Mouse (Mus musculus): ENCODE measurements at regions not wholly inside any gene's neighbourhood (a gene's known extent, or its start where the extent isn't known, plus 50 kb on each side); places are given as distances from the start of the nearest gene placed in this dataset.
A peak's percentile ranks its signal among the peaks of the same experiment; 100 is the strongest.

GRCm38 (mm10) chr6:94773604-94774486 lies 73.9 kb upstream of the Lrig1 start:
- DNase-seq (ENCODE audit: inconsistent age in 2 of 2, low spot score in 1 of 2) = peak in 1 of 2 experiments; percentile 28

- DNase-seq (ENCODE audit: inconsistent age in 2 of 2, low spot score in 1 of 2) = no peak
These were observed 73.1 kb upstream of the Lrig1 start for GRCm38 (mm10) chr6:94772868-94773603.

- no peak for DNase-seq (ENCODE audit: inconsistent age in 2 of 2, low spot score in 1 of 2)
These were observed 72.4 kb upstream of the Lrig1 start for GRCm38 (mm10) chr6:94772391-94772790.

- no peak for DNase-seq (ENCODE audit: inconsistent age in 2 of 2, low spot score in 1 of 2)
These were observed 68.3 kb upstream of the Lrig1 start for GRCm38 (mm10) chr6:94768230-94768629.

GRCm38 (mm10) chr6:94765724-94766123 lies 65.8 kb upstream of the Lrig1 start:
- no peak for DNase-seq (ENCODE audit: inconsistent age in 2 of 2, low spot score in 1 of 2)

GRCm38 (mm10) chr6:94761341-94761740 lies 61.4 kb upstream of the Lrig1 start:
- DNase-seq (ENCODE audit: inconsistent age in 2 of 2, low spot score in 1 of 2) = no peak

GRCm38 (mm10) chr6:94760629-94761111 lies 60.7 kb upstream of the Lrig1 start:
- no peak for DNase-seq (ENCODE audit: inconsistent age in 2 of 2, low spot score in 1 of 2)

GRCm38 (mm10) chr6:94759649-94760048 lies 59.7 kb upstream of the Lrig1 start:
- DNase-seq (ENCODE audit: inconsistent age in 2 of 2, low spot score in 1 of 2) = no peak

GRCm38 (mm10) chr6:94756006-94756405 lies 56.0 kb upstream of the Lrig1 start:
- DNase-seq (ENCODE audit: inconsistent age in 2 of 2, low spot score in 1 of 2) = no peak

GRCm38 (mm10) chr6:94755297-94755831 lies 55.4 kb upstream of the Lrig1 start:
- DNase-seq (ENCODE audit: inconsistent age in 2 of 2, low spot score in 1 of 2) = no peak

- no peak for DNase-seq (ENCODE audit: inconsistent age in 2 of 2, low spot score in 1 of 2)
These were observed 54.6 kb upstream of the Lrig1 start for GRCm38 (mm10) chr6:94754522-94754921.

GRCm38 (mm10) chr6:94751101-94751440 lies 51.1 kb upstream of the Lrig1 start:
- DNase-seq (ENCODE audit: inconsistent age in 2 of 2, low spot score in 1 of 2) = no peak

- no peak for DNase-seq (ENCODE audit: inconsistent age in 2 of 2, low spot score in 1 of 2)
These were observed 50.5 kb upstream of the Lrig1 start for GRCm38 (mm10) chr6:94750228-94751100.

All from adrenal gland, adult (tissue).